Mouse (Mus musculus) natural killer cell, adult 2 months (primary cell): ENCODE results near the gene Zfp358.

ENCODE experiments used
- DNase-seq, 2 experiments: peaks; one replicate each; pipeline ENCODE4 v3.0.0; 2022; ENCODE audit warnings: low spot score in 2 of 2

Gene Zfp358

DNA sequence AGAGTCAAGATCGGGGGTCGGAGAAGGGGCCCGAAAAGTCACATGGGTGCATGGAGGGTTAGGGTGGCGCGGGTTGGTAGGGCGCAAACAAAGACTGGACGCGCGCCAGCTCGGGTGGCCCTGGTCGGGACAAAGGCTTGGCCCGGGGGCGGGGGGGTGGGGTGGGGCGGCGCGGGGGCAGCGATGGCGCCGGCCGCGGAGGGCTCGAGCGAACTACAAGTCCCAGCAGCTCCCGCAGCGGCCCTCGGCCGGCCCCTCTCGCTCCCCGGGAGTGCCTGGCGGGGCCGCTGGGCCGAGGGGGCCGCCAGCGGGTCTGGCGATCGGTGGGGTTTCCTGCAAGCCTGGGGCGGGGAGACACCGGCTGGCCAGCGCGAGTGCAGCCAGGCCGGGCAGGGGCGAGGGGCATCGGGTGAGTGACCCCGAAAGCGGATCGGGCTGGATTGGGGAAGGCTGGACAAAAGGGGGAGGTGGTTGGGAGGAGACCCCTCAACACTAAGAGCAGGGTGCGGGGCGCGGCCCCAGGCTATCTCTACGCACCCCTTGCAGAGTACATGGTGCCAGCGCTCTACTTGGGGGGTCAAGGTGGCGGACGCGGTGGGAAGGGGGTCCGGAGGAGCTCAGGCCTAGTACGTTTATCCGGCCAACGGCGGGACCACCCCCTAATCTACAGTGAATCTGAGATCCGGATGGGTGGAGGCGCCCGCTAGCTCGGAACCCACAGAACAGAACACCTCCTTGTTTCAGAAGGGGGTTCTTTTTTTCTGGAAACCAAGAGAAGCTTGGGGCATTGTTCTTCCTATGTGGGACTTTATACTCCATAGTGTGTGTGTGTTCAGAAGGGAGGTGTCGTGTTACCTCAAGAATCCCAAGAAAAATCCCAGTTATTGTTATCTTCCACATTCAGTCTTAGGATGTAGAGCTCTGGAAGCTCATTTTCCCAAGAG lies at the start of gene Zfp358:
Gene Zfp358 (plus strand): TSS at position 238 of the 944 bp plus-strand sequence.
- DNase-seq, result peak; percentile 31 to 48

DNA sequence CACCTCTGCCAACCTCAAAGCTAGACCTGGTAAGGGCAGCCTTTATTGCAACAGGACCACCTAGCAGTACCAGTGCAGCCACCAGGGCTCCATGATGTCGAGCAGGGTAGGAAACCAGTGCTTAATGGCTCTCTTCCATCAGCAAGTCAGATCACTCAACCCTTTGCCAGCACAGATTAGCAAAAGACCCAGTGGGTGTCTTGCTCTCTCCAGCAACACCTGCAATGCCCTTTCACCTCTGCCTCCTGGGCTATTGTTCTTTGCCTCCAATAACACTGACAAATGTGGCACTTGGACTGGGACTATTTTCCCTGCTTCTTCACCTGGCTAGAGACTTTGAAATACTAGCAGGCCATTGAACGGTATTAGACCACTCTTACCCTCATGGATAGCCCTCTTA lies 43.7 kb upstream of the Zfp358 start:
- no peak for DNase-seq

DNA sequence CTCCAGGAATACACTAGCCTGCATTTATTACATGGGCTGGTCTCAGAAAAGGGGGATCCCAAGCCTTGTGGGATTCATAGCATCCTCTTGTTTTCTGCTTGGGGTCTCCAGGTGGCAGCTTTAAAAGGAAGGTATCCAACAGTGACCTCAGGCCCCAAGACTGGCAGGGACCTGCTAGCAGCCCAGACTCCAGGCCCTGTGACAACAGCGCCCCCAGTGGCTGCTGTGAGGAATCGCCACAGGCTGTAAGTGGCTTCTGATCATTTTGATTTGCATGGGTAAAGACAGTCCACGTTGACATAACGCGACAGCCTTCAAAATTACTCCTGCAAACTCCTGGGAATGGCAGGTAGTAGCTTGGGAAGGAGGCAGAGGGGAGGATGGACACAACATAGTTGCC lies 42.3 kb upstream of the Zfp358 start:
- DNase-seq, result peak; percentile 33 to 42

DNA sequence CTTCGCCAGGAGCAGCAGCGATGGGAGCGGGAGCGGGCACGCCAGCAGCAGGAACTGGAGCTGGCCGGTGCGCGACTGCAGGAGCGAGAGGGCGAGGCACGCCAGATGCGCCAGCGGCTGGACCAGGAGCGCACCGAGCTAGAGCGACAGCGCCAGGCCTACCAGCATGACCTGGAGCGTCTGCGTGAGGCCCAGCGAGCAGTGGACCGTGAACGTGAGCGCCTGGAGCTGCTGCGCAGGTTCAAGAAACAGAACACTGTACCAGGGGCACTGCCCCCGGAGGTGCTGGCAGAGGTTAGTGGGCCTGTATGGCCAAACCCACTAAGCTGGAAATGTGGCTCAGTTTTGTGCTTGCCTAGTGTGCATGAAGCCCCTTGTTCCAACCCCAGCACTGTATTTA lies 40.9 kb upstream of the Zfp358 start:
- DNase-seq, result no peak

DNA sequence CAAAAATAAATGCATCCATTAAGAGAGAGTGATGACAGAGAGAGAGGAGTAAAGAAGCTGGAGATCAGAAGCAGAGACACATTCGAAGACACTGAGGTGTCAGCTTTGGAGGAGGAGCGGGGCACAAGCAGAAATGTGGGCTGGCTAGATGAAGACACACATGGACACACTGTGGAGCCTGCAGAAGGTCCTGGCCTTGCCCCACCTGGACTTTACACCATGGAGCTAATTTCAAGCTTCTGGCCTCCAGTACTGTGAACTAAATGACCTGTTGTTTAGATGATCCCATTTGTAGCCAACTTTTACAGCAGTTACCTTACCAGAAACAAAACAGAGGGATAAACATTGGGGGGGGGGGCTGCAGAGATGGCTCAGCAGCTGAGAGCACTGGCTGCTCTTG lies 29.7 kb upstream of the Zfp358 start:
- DNase-seq, result no peak

DNA sequence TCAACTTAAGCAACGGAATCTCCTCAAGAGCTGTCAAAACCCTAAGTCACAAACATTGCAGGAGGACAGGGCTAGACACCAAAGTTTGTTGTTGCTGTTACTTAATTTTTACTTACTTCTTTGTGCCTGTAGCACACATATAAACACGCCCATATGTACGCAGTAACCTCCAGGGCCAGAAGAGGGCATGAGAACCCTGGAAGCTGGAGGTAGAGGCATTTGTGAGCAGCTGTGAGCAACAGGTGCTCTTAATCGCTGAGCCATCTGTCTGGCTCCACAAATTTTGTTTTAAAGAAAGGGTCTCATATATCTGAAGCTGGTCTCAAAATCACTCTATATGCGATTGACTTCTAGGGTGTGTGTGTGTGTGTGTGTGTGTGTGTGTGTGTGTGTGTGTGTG lies 28.6 kb upstream of the Zfp358 start:
- peak in 1 of 2 experiments; percentile 32 for DNase-seq

DNA sequence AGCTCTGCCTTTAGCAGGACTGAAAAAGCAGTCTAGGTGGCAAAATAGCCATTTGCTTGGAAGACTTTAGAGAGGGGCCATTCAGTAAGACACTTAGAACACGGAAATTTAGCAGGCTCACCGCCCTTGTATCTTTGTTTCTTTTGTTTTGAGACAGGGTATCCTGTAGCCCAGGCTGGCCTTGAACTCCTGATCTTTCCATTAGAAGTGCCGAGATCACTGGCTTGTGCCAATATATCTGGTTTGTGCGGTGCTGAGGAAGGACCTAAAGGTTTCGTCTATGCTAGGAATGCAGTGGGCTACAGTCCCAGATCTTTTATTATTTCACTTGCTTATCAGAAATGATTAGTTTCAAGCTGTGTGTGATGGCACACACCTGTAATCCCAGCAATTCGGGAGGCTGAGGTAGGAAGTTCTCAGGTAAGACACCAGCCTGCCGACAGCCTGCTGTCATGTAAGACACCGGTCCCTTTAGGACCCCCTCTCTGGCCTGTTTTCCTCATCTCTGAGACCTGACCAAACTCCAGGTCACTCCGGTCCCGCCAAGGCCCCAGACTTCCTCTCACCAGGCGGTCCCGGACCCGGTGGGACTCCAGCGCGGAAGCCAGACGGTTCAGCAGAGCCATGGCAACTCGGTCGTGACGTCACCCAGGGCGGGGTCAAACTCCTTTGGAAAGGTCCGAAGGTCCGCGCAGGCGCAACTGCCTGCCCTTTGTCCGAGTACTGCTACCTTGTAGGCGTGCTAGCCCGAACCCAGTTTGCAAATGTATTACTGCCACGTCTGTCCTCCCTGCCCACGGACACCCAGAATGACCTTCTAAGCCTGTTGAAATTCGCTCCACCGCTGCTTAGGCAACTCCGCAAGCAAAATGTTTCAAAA lies 25.7 kb upstream of the Zfp358 start, which contains the start of gene Pex11g:
Gene Pex11g (minus strand): TSS at position 675 of the 880 bp plus-strand sequence.
- peak; percentile 91 to 94 for DNase-seq

DNA sequence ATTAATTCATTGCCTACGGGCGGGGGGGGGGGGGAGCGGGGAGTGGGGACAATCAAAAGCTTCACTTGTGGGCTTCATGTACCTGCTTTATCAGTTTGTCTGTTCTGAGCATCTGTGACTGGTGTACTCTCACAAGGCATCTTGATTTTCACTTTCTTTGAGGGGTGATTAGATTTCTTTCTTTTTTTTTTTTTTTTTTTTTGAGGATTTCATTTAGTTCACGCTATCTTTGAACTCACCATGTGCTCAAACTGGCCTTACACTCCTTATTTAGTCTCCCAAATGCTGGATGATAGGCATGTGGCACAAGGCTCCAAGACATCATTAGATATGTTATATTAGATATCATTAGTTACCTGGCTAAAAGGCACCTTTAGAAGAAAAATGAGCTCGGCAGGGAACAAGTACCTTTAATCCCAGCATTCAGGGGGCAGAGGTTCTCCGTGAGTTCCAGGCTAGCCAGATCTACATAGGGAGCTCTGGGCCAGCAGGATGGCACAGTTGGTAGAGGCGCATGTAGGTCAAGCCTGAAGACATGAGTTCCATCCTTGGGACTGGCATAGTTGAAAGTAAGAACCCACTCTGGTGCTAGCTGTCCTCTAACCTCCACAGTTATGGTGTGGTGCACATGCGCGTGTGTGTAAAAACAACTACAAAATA lies 24.9 kb upstream of the Zfp358 start:
- DNase-seq, result no peak

DNA sequence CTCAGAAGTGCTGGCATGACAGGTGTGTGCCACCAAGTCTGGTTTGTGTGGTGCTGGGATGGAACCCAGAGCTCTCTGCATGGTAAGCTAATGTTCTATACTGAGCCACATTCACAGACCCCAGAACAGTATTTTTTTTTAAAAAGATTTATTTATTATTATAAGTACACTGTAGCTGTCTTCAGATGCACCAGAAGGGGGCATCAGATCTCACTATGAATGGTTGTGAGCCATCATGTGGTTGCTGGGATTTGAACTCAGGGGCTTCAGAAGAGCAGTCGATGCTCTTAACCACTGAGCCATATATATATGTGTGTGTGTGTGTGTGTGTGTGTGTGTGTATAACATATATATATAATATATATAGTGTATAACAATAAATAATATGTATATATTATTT lies 24.1 kb upstream of the Zfp358 start:
- no peak for DNase-seq

DNA sequence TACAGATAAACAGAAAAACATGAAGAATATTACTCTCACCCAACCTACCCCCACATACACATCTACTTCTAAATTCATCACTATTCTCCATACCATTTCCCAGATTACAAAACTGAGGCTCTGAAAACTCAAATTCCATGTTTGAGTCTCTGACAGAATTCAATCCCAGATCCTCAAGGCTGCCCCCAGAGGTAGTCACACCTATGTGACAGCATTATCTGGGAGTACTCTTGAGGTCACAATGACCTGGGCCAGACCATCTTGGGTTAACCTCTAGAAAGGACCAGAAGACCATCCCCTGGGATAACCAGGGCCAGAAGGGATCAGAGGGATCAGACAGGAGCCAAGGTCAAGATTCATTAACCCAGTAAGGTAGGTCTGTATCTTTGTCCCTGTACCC lies 22.4 kb upstream of the Zfp358 start, which contains the start of gene Tex45:
Gene Tex45 (plus strand): TSS at position 301 of the 400 bp plus-strand sequence.
- DNase-seq, result no peak

DNA sequence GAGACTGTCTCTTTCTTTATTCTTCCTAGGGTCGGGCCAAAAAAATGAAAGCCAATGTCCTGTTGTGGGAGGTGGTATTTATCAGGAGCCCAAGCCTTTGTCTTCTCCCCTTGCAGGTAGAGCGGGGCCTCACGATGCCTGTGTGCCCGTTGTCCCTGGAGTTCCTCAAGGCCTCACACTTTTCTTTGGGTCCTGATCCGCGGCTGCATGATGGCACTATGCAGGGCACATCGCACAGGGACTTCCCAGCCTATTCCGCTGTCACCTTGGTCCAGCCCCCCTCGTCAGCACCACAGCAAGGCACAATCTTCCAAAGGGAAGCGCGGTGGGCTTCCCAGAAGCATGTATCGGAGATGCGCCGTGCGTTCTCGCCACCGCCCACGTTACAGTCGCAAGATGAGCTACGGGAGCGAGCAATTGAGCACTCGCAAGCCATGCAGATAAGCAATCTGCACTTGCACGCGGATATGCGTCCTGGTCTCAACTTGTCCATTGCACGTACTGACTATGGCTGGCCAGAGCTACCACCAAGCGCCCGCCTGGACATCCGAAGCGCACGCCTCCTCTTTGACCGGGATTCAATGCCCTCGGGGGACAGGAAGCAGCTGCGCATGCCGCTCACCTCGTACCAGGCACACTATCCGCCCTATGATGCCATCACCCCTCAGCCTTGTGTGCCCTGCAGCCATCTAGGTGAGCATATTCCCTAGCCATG lies 17.1 kb upstream of the Zfp358 start:
- DNase-seq, result no peak

DNA sequence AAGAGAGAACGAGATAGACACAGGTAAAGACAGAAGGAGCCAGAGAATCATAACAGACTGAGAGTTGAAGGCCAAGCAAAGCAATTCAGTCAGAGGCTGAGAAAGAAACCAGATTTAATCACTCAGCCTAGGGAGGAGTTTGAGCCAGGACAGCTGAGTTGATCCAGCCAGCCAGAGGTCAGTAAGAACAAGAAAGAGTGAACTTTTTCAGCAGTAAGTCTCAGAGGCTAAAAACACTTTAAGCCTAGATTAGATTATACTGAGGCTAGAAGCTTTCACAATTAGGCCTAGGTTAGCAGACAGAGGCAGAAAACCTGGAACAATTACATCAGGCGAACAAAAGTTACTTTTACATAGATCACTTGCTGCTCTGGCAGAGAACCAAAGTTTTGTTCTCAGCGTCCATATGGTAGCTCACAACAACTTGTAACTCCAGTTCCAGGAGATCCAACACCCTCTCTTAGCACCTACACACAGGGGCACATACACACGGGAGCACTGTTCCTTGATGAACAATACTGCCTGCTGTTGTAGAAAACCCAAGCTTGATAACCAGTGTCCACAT lies 12.6 kb upstream of the Zfp358 start:
- no peak for DNase-seq

DNA sequence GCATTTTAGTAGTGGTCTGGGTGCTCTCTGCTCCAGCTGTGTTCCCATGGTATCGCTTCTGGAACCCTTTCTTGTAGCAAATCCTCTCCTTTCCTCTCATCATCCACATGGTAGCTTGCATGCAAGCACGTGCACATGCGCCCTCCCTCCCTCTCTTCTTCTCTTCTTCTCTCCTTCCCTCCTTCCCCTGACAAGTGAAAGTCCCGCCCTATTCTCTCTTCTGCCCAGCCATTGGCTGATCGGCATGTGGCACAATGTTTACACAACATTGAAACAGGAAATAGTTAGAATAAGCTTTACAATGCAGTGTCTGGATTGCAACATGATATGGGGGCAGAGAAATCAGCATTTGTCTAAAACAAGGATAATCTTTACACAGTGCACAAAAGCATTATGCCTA lies 11.3 kb upstream of the Zfp358 start:
- DNase-seq, result no peak

DNA sequence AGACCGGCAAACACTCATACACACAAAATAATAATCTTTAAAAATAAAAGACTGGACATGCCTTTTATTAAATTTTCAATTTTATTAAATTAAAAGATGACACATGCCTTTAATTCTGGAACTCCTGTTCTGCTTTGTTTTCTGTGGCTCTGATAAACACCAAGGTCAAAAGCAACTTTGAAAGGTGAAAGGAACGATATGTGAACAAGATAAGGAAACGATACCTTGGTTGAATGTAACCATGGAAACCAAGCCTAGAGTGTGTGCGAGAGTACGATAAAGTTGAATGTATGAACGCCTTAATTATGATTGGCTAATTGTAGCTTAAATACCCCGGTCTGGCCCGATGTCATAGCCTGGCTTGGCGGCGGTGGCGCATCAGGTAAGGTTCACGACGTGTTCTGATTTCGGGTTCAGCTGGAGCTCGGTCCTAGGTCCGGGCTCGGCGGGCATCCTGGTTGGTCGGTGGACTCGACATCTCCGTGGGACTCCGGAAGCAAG lies 10.6 kb upstream of the Zfp358 start:
- no peak for DNase-seq

DNA sequence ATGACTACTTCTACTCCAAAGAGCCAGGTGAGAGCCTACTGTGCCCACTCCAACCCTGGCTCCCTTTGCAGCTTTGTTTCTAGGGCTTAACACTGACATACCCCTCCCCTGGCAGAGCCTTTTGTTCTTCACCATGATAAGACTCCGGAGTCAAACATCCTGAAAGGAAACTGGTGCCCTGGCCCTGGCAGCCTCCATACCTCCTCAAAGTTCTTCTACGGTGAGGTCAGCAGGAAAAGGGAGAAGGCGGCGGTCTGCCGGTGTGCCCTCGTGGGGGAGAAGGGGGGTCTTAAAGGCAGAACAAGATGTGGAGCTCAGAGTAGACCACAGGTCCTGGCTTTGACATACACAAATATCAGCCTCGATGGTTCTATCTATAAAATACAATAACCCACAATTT lies 9.4 kb upstream of the Zfp358 start:
- DNase-seq, result no peak

DNA sequence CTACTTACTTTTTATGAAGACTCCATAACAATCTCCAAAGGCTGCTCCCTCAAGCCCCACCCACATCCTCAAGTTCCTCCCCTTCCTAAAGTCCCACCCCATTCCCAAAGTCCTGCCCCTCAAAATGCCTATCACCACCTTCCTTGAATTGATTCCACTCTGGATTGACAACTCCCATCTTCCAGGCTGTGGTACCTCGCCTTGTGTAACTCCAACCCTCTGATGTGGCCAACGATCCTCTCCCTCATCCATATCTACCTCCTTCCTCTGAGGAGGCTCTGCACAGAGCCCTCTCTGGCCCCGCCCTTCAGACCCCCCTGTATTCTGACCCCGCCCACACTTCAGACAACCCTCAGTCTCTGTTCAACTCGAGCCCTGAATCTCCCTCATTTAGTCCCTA lies 7.7 kb upstream of the Zfp358 start:
- no peak for DNase-seq

DNA sequence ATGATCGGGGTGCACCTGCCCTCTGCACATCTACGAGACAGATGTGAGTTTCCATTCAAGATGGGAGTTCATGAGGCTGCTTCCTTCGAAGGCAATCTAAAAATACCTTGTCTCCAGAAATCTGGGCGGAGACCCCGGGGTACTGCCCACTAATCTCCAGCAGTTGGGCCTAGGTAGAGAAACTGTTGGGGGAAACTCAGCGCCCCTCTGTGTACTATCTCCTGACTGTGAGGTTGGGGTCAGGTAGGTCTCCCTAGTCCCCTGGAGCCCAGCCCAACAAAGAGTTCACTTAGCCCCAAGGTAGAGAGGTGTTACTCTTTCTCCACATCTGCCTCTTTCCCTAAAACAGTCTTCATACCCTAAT lies 889 bp downstream of the Zfp358 start:
- no peak for DNase-seq

DNA sequence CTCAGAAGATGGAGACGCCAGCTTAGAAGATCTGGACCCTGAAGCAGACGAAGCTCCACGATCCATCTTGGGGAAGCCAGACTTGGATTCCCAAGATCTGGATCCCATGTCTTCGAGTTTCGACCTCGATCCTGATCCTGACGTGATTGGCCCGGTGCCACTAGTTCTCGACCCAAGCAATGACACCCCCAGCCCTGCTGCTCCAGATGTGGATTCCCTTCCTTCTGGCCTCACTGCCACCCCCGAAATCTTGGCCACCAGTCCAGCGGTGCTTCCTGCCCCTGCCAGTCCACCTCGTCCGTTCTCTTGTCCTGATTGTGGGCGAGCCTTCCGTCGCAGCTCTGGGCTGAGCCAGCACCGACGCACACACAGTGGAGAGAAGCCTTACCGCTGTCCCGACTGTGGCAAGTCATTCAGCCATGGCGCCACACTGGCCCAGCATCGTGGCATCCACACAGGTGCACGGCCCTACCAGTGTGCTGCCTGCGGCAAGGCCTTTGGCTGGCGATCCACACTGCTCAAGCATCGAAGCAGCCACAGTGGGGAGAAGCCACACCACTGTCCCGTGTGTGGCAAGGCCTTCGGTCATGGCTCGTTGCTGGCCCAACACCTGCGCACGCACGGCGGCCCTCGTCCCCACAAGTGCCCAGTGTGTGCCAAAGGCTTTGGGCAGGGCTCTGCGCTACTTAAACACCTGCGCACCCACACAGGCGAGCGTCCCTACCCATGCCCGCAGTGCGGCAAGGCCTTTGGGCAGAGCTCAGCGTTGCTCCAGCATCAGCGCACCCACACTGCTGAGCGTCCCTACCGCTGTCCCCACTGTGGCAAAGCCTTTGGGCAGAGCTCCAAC lies 2.9 kb downstream of the Zfp358 start:
- no peak for DNase-seq

DNA sequence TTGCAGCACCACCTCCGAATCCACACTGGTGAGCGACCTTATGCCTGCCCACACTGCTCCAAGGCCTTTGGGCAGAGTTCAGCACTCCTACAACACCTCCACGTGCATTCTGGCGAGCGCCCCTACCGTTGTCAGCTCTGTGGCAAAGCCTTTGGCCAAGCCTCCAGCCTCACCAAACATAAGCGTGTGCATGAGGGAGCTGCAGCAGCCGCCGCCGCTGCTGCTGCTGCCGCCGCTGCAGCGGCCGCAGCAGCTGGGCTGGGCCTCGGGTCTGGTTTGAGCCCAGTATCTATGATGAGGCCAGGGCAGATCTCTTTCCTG lies 3.5 kb downstream of the Zfp358 start:
- no peak for DNase-seq

DNA sequence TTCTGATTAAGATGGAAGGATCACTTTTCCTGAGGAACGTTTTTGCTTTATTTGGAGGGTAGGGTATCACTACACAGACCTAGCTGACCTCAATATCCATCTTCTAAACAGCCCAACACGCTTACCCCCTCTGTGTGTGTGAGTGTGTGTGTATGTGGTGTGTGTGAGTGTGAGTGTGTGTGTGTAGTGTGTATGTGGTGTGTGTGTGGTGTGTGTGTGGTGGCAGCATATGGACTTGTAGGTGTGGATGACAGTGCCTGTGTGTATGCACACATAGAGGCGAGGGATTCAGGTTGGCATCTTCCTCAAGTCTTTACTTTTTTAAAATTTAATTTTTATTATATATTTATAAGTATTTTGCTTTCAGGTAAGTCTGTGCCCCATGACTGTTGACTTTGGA lies 5.6 kb downstream of the Zfp358 start:
- no peak for DNase-seq
